Mouse (Mus musculus): Measurements from ENCODE around the gene Fam129c. TPM values are rescaled to one million over a fixed set of nuclear protein-coding genes. Genes with fewer than 3 reads are reported as not detected.

The Fam129c gene
- polyA plus RNA-seq, 1 experiment = 2.4 TPM

GRCm38 (mm10) chr8:71588762-71589161 is 8.7 kb upstream of the Fam129c start:
- H3K79me2 ChIP-seq (ENCODE audit: control insufficient read depth, insufficient read depth) = peaks cover 19% of the 10 kb centered on the region
- no peaks in the 10 kb centered on the region for H3K27me3 ChIP-seq (ENCODE audit: control insufficient read depth, insufficient read depth, insufficient read length)
- no peak overlapping the region for H3ac ChIP-seq (ENCODE audit: control insufficient read depth, insufficient read length, low read depth)
- TF ChIP-seq MYOD1 (IDR thresholded peaks at IDR 0.05; ENCODE audit: control insufficient read depth, insufficient read length, low read depth) = no peak
- TF ChIP-seq CEBPB (IDR thresholded peaks at IDR 0.05; ENCODE audit: low read depth) = no peak
- no peak for TF ChIP-seq FOSL1 (IDR thresholded peaks at IDR 0.05; ENCODE audit: insufficient read depth, low read length, poor library complexity, severe bottlenecking)
- no peak for TF ChIP-seq MAX (IDR thresholded peaks at IDR 0.05)
- no peak for TF ChIP-seq MYOG (IDR thresholded peaks at IDR 0.05; ENCODE audit: control insufficient read depth, extremely low read depth, insufficient read length)
- no peak for TF ChIP-seq USF1 (IDR thresholded peaks at IDR 0.05; ENCODE audit: low read depth)
- TF ChIP-seq CTCF (IDR thresholded peaks at IDR 0.05; ENCODE audit: control insufficient read depth, insufficient read depth, insufficient read length) = no peak
- H3K79me3 ChIP-seq (ENCODE audit: low read depth) = peaks cover 10% of the 10 kb centered on the region
- H3K36me3 ChIP-seq (ENCODE audit: control insufficient read depth, insufficient read depth) = peaks cover 33% of the 10 kb centered on the region
- no peak overlapping the region for H3K4me3 ChIP-seq (ENCODE audit: insufficient read depth, poor library complexity, severe bottlenecking)

GRCm38 (mm10) chr8:71591017-71591416 is 6.4 kb upstream of the Fam129c start:
- Histone ChIP-seq H3K36me3 (ENCODE audit: control insufficient read depth, insufficient read depth) (peaks cover 13% of the 10 kb centered on the region), H3K79me2 (ENCODE audit: control insufficient read depth, insufficient read depth) (peaks cover 22% of the 10 kb centered on the region), H3ac (ENCODE audit: control insufficient read depth, insufficient read length, low read depth) (no peak overlapping the region), H3K27me3 (ENCODE audit: control insufficient read depth, insufficient read depth, insufficient read length) (no peaks in the 10 kb centered on the region), H3K79me3 (ENCODE audit: low read depth) (peaks cover 10% of the 10 kb centered on the region), H3K4me3 (ENCODE audit: insufficient read depth, poor library complexity, severe bottlenecking) (peak overlapping the region; percentile 76)
- TF ChIP-seq CTCF (IDR thresholded peaks at IDR 0.05; ENCODE audit: control insufficient read depth, insufficient read depth, insufficient read length) (no peak), MAX (IDR thresholded peaks at IDR 0.05) (no peak), FOSL1 (IDR thresholded peaks at IDR 0.05; ENCODE audit: insufficient read depth, low read length, poor library complexity, severe bottlenecking) (no peak), MYOD1 (IDR thresholded peaks at IDR 0.05; ENCODE audit: control insufficient read depth, insufficient read length, low read depth) (no peak), MYOG (IDR thresholded peaks at IDR 0.05; ENCODE audit: control insufficient read depth, extremely low read depth, insufficient read length) (no peak), USF1 (IDR thresholded peaks at IDR 0.05; ENCODE audit: low read depth) (no peak), CEBPB (IDR thresholded peaks at IDR 0.05; ENCODE audit: low read depth) (no peak)

- Histone ChIP-seq H3ac (ENCODE audit: control insufficient read depth, insufficient read length, low read depth) (peak within 1 kb of the TSS; percentile 96), H3K79me2 (ENCODE audit: control insufficient read depth, insufficient read depth) (peaks cover 22% of the 10 kb centered on the region), H3K27me3 (ENCODE audit: control insufficient read depth, insufficient read depth, insufficient read length) (no peaks in the 10 kb centered on the region), H3K4me3 (ENCODE audit: insufficient read depth, poor library complexity, severe bottlenecking) (peak within 1 kb of the TSS; percentile 76), H3K79me3 (ENCODE audit: low read depth) (peaks cover 10% of the 10 kb centered on the region), H3K36me3 (ENCODE audit: control insufficient read depth, insufficient read depth) (peaks cover 9% of the 10 kb centered on the region)
- peak; percentile 12 for TF ChIP-seq MAX (IDR thresholded peaks at IDR 0.05)
- no peak for TF ChIP-seq CEBPB (IDR thresholded peaks at IDR 0.05; ENCODE audit: low read depth)
- peak; percentile 26 for TF ChIP-seq MYOD1 (IDR thresholded peaks at IDR 0.05; ENCODE audit: control insufficient read depth, insufficient read length, low read depth)
Observed at GRCm38 (mm10) chr8:71591471-71592373, 5.7 kb upstream of the Fam129c start, which contains the start of gene Pgls. Pgls (plus strand) TSS chr8:71592176.

GRCm38 (mm10) chr8:71592374-71593170 is 4.9 kb upstream of the Fam129c start:
- peaks cover 22% of the 10 kb centered on the region for H3K79me2 ChIP-seq (ENCODE audit: control insufficient read depth, insufficient read depth)
- peaks cover 10% of the 10 kb centered on the region for H3K79me3 ChIP-seq (ENCODE audit: low read depth)
- TF ChIP-seq MYOD1 (IDR thresholded peaks at IDR 0.05; ENCODE audit: control insufficient read depth, insufficient read length, low read depth) (no peak), MAX (IDR thresholded peaks at IDR 0.05) (no peak), USF1 (IDR thresholded peaks at IDR 0.05; ENCODE audit: low read depth) (no peak), MYOG (IDR thresholded peaks at IDR 0.05; ENCODE audit: control insufficient read depth, extremely low read depth, insufficient read length) (no peak)

GRCm38 (mm10) chr8:71593556-71594323 is 3.7 kb upstream of the Fam129c start:
- Histone ChIP-seq H3K79me2 (ENCODE audit: control insufficient read depth, insufficient read depth) (peaks cover 22% of the 10 kb centered on the region), H3K36me3 (ENCODE audit: control insufficient read depth, insufficient read depth) (peaks cover 3% of the 10 kb centered on the region), H3K79me3 (ENCODE audit: low read depth) (peaks cover 10% of the 10 kb centered on the region), H3K27me3 (ENCODE audit: control insufficient read depth, insufficient read depth, insufficient read length) (no peaks in the 10 kb centered on the region), H3ac (ENCODE audit: control insufficient read depth, insufficient read length, low read depth) (no peak overlapping the region), H3K4me3 (ENCODE audit: insufficient read depth, poor library complexity, severe bottlenecking) (no peak overlapping the region)
- TF ChIP-seq USF1 (IDR thresholded peaks at IDR 0.05; ENCODE audit: low read depth) (no peak), CEBPB (IDR thresholded peaks at IDR 0.05; ENCODE audit: low read depth) (no peak), MYOG (IDR thresholded peaks at IDR 0.05; ENCODE audit: control insufficient read depth, extremely low read depth, insufficient read length) (no peak), MYOD1 (IDR thresholded peaks at IDR 0.05; ENCODE audit: control insufficient read depth, insufficient read length, low read depth) (no peak), CTCF (IDR thresholded peaks at IDR 0.05; ENCODE audit: control insufficient read depth, insufficient read depth, insufficient read length) (no peak), FOSL1 (IDR thresholded peaks at IDR 0.05; ENCODE audit: insufficient read depth, low read length, poor library complexity, severe bottlenecking) (no peak), MAX (IDR thresholded peaks at IDR 0.05) (no peak)

More at GRCm38 (mm10) chr8:71592374-71593170, 4.9 kb upstream of the Fam129c start:
- Histone ChIP-seq H3K27me3 (ENCODE audit: control insufficient read depth, insufficient read depth, insufficient read length) (no peaks in the 10 kb centered on the region), H3ac (ENCODE audit: control insufficient read depth, insufficient read length, low read depth) (peak overlapping the region; percentile 96), H3K4me3 (ENCODE audit: insufficient read depth, poor library complexity, severe bottlenecking) (peak overlapping the region; percentile 76), H3K36me3 (ENCODE audit: control insufficient read depth, insufficient read depth) (peaks cover 3% of the 10 kb centered on the region)

All from C2C12 (cell line).